8 mouse cellular contexts compared by ENCODE assay signal in genomic region chr14:56885308-56885771, GRCm38 (mm10). TPM values are rescaled to one million over a fixed set of nuclear protein-coding genes. Genes with fewer than 3 reads are reported as not detected.
DNase-seq lines count a peak whose midpoint lies in the region; ATAC-seq and TF ChIP-seq lines count a peak whose summit lies in the region.

No protein-coding gene starts in this region.

- intact Hi-C loops in heart, postnatal 36 days (cut with DNase I), result loop anchor here (2.0 to 10.0 kb wide), 4 partner anchors 71 to 311 kb away; partner anchors contain the start of genes Cenpj, Mphosph8, Parp4 and Pspc1

- peak; percentile 83 for TF ChIP-seq CTCF in layer of hippocampus, adult 2 months (conservative IDR thresholded peaks at IDR 0.05)
- peak; percentile 33 for TF ChIP-seq CTCF in lung, adult 2 months (IDR thresholded peaks at IDR 0.05; ENCODE audit: insufficient read depth, low read length)

- H3K4me2 ChIP-seq in forebrain, embryonic 14.5 days (ENCODE audit: low read length), result peak overlapping the region; percentile 58
- H3K4me2 ChIP-seq in neural tube, embryonic 15.5 days, result peak overlapping the region; percentile 73

- ATAC-seq in forebrain, embryonic 14.5 days, result peak; percentile 30
- peak; percentile 28 for ATAC-seq in neural tube, embryonic 15.5 days (ENCODE audit: low FRiP score)

- H3K9me3 ChIP-seq in ES-E14 (ENCODE audit: control insufficient read depth, insufficient read depth, low read depth, low read length), result no peaks in the 10 kb centered on the region
- H3K9me3 ChIP-seq in forebrain, embryonic 14.5 days (replicated peaks; ENCODE audit: control insufficient read depth, low read length), result no peaks in the 10 kb centered on the region
- no peaks in the 10 kb centered on the region for H3K9me3 ChIP-seq in neural tube, embryonic 15.5 days (replicated peaks)

- WGBS in forebrain, embryonic 14.5 days, result under 1% methylated on average over 36 of the region's 36 CpGs
- WGBS in lung, adult 2 months, result 1% methylated on average over 36 of the region's 36 CpGs
- under 1% methylated on average over 36 of the region's 36 CpGs for WGBS in neural tube, embryonic 15.5 days

- peaks cover 5% of the 10 kb centered on the region; the same call in 1 of the 2 replicates for H3K36me3 ChIP-seq in ES-E14 (ENCODE audit: control insufficient read depth, insufficient read depth, low read length, poor library complexity, severe bottlenecking)
- H3K36me3 ChIP-seq in forebrain, embryonic 14.5 days (ENCODE audit: control insufficient read depth, insufficient read depth, low read length), result peaks cover 11% of the 10 kb centered on the region; the same call in 1 of the 2 replicates
- H3K36me3 ChIP-seq in neural tube, embryonic 15.5 days, result no peaks in the 10 kb centered on the region

- in situ Hi-C loops in ES-E14 (cut with MboI; ENCODE audit: low sequenced_read_pairs in 2 of 2, unreplicated experiment in 2 of 2), result no loop called here

- peak overlapping the region; percentile 88 to 92 for H3K4me3 ChIP-seq in ES-E14 (ENCODE audit: insufficient read depth in 1 of 2, low read depth in 1 of 2, low read length in 2 of 2, poor library complexity in 1 of 2, severe bottlenecking in 1 of 2)
- H3K4me3 ChIP-seq in forebrain, embryonic 14.5 days (ENCODE audit: low read depth, low read length), result peak overlapping the region; percentile 50
- H3K4me3 ChIP-seq in layer of hippocampus, adult 2 months, result peak overlapping the region; percentile 80
- peak overlapping the region; percentile 73 for H3K4me3 ChIP-seq in lung, adult 2 months (replicated peaks; ENCODE audit: extremely low read depth, low read depth, low read length)
- H3K4me3 ChIP-seq in neural tube, embryonic 15.5 days (replicated peaks), result peak overlapping the region; percentile 60

- no peaks in the 10 kb centered on the region for H3K27me3 ChIP-seq in forebrain, embryonic 14.5 days (replicated peaks; ENCODE audit: control insufficient read depth, insufficient read depth, low read length)
- no peaks in the 10 kb centered on the region for H3K27me3 ChIP-seq in neural tube, embryonic 15.5 days (replicated peaks)

- H3K4me1 ChIP-seq in ES-E14 (ENCODE audit: control insufficient read depth in 2 of 2, insufficient read depth in 2 of 2, low read length in 2 of 2, poor library complexity in 1 of 2), result peaks cover 0 to 2% of the 10 kb centered on the region in 2 experiments; a peak in 2 of 4 replicates
- H3K4me1 ChIP-seq in forebrain, embryonic 14.5 days (ENCODE audit: control insufficient read depth, insufficient read depth, low read length), result peaks cover 15% of the 10 kb centered on the region
- H3K4me1 ChIP-seq in lung, adult 2 months (ENCODE audit: control insufficient read depth, insufficient read depth, low read length), result peaks cover 5% of the 10 kb centered on the region
- H3K4me1 ChIP-seq in neural tube, embryonic 15.5 days, result peaks cover 29% of the 10 kb centered on the region

- peak overlapping the region; percentile 92 for H3K9ac ChIP-seq in ES-E14 (ENCODE audit: insufficient read depth, low read depth, low read length, poor library complexity, severe bottlenecking)
- peak overlapping the region; percentile 71 for H3K9ac ChIP-seq in forebrain, embryonic 14.5 days (ENCODE audit: low read length)
- H3K9ac ChIP-seq in neural tube, embryonic 15.5 days (replicated peaks), result peak overlapping the region; percentile 68

- no peak for TF ChIP-seq POLR2A in lung, adult 2 months (IDR thresholded peaks at IDR 0.05; ENCODE audit: borderline replicate concordance, extremely low read depth, low read depth, low read length)

- peak; percentile 92 for DNase-seq in ES-E14 (ENCODE audit: low read depth, low spot score)
- peak; percentile 77 for DNase-seq in cerebellum, adult 11 months
- peak; percentile 96 for DNase-seq in forebrain, embryonic 14.5 days (ENCODE audit: low spot score)
- peak; percentile 84 to 87 for DNase-seq in heart, postnatal 36 days
- DNase-seq in layer of hippocampus, adult 2 months (ENCODE audit: low spot score in 2 of 2), result peak; percentile 69 to 70
- peak; percentile 82 for DNase-seq in lung, adult 2 months
- peak; percentile 85 for DNase-seq in testis, postnatal 10 days (ENCODE audit: low spot score)

- peak overlapping the region; percentile 83 for H3K27ac ChIP-seq in ES-E14 (ENCODE audit: insufficient read depth, low read depth, low read length, poor library complexity, severe bottlenecking)
- peak overlapping the region; percentile 91 for H3K27ac ChIP-seq in forebrain, embryonic 14.5 days (ENCODE audit: low read depth, low read length)
- peak overlapping the region; percentile 94 for H3K27ac ChIP-seq in layer of hippocampus, adult 2 months
- H3K27ac ChIP-seq in neural tube, embryonic 15.5 days (replicated peaks), result peak overlapping the region; percentile 94

TF ChIP-seq in ES-E14, 5 proteins besides CTCF, POLR2A, EP300 and RAD21:
- TF ChIP-seq ZC3H11A (IDR thresholded peaks at IDR 0.05; ENCODE audit: borderline replicate concordance, low read depth, low read length), result no peak
- no peak for TF ChIP-seq HCFC1 (IDR thresholded peaks at IDR 0.05; ENCODE audit: borderline replicate concordance, insufficient read depth, low read length)
- TF ChIP-seq MAFK (IDR thresholded peaks at IDR 0.05; ENCODE audit: insufficient read depth, low read depth, low read length), result no peak
- TF ChIP-seq CHD2 (IDR thresholded peaks at IDR 0.05; ENCODE audit: low read depth, low read length), result no peak
TF ChIP-seq in ES-E14: peak in this region for 0.

RNA-seq across cellular contexts. Expression of gene Zmym2, which starts 1.1 kb away (rescaled TPM):
- 18.4 and 35.3 TPM in 2 replicates for total RNA-seq in ES-E14 (2012; rRNA removed)
- 54.7 and 73.1 TPM in 2 replicates for polyA plus RNA-seq in forebrain, embryonic 14.5 days (2014; fragmentation: Nextera tagmentation; extraction: Ambion mirVana)
- total RNA-seq in heart, postnatal 36 days (2021), result 10 to 100 TPM; 33.3 to 42.0 TPM
- 100 to 1,000 TPM in 1 of 2 experiments, 10 to 100 TPM in 1; 93.1 to 103 TPM for total RNA-seq in layer of hippocampus, adult 2 months (2021)
- polyA plus RNA-seq in lung, adult 2 months (2012; rRNA removed), result 5.6 and 11.0 TPM in 2 replicates
- polyA plus RNA-seq in neural tube, embryonic 15.5 days (2015; fragmentation: Nextera tagmentation; extraction: Ambion mirVana), result 47.3 and 47.8 TPM in 2 replicates

Comparison
In these comparisons a context has a peak if more than half of its experiments do, and no peak if none do; other contexts are left out.
1. Peak in every context shown above with its lines: DNase-seq, ATAC-seq, H3K4me3 ChIP-seq and H3K27ac ChIP-seq.